Mouse (Mus musculus) CH12.LX (cell line): Measurements from ENCODE around the gene Hpgds. TPM values are rescaled to one million over a fixed set of nuclear protein-coding genes. Genes with fewer than 3 reads are reported as not detected.

ENCODE experiments used
- DNase-seq: peaks from one replicate; pipeline ENCODE4 v3.0.0-alpha.2; 2013; ENCODE audit errors: extremely low read depth
- H3K27ac ChIP-seq: 2 replicates; pipeline ENCODE4 v1.5.1; 2012; ENCODE audit warnings: low read depth, mild to moderate bottlenecking, control low read depth, moderate library complexity; ENCODE audit not compliant: insufficient read depth
- H3K27me3 ChIP-seq: replicated peaks from 2 replicates; pipeline ENCODE3; 2012; ENCODE audit warnings: inconsistent platforms
- H3K36me3 ChIP-seq, 2 experiments: replicated peaks in 1 of 2; 2 replicates each; pipeline versions ENCODE3 to v1.6.1; 2012; ENCODE audit warnings: inconsistent platforms in 1 of 2, low read length in 1 of 2, mild to moderate bottlenecking in 1 of 2, mixed read lengths in 1 of 2, moderate library complexity in 1 of 2; ENCODE audit not compliant: control insufficient read depth in 1 of 2, insufficient read depth in 1 of 2
- H3K4me1 ChIP-seq, 2 experiments: 2 replicates each; pipeline ENCODE4 v1.6.1; 2012; ENCODE audit warnings: inconsistent platforms in 1 of 2, moderate library complexity in 1 of 2; ENCODE audit not compliant: insufficient read depth in 2 of 2, control insufficient read depth in 1 of 2
- H3K4me2 ChIP-seq: 2 replicates; pipeline ENCODE4 v1.6.1; 2012; ENCODE audit warnings: low read depth, mild to moderate bottlenecking, control low read depth; ENCODE audit not compliant: poor library complexity, insufficient read depth, severe bottlenecking
- H3K4me3 ChIP-seq, 3 experiments: fragments of 150-350 bp in 1 of 3; sonication (generic) in 1 of 3; replicated peaks in 1 of 3; 2 replicates each; pipeline versions ENCODE3 to v1.5.1; 2011 to 2012; ENCODE audit warnings: low read depth in 2 of 3, low read length in 2 of 3, mild to moderate bottlenecking in 2 of 3, moderate library complexity in 2 of 3, control low read depth in 1 of 3, improper control_type of control experiment in 1 of 3, inconsistent platforms in 1 of 3, mixed read lengths in 1 of 3; ENCODE audit not compliant: poor library complexity in 1 of 3
- H3K79me2 ChIP-seq: replicated peaks from 2 replicates; pipeline ENCODE4 v1.6.1; 2012; ENCODE audit warnings: mild to moderate bottlenecking, moderate library complexity; ENCODE audit not compliant: control insufficient read depth, poor library complexity, insufficient read depth, severe bottlenecking; ENCODE audit errors: extremely low read depth
- H3K9ac ChIP-seq: 2 replicates; pipeline ENCODE4 v1.6.1; 2012; ENCODE audit warnings: low read depth, mild to moderate bottlenecking, control low read depth, moderate library complexity; ENCODE audit not compliant: insufficient read depth
- H3K9me3 ChIP-seq: replicated peaks from 2 replicates; pipeline ENCODE3; 2012; ENCODE audit warnings: low read length, inconsistent platforms, mixed read lengths
- CHD1 ChIP-seq: IDR thresholded peaks from 2 replicates; pipeline ENCODE4 v1.6.1; 2012; ENCODE audit warnings: low read depth, low read length, improper control_type of control experiment, inconsistent platforms
- CHD2 ChIP-seq: IDR thresholded peaks from 2 replicates; pipeline ENCODE4 v1.6.1; 2011; ENCODE audit warnings: low read length, improper control_type of control experiment
- CTCF ChIP-seq, 2 experiments: IDR thresholded peaks in 1 of 2; conservative IDR thresholded peaks in 1 of 2; 2 replicates each; pipeline ENCODE4 v1.5.1; 2011 to 2012; ENCODE audit warnings: low read depth in 2 of 2, low read length in 2 of 2, improper control_type of control experiment in 1 of 2, inconsistent platforms in 1 of 2, mild to moderate bottlenecking in 1 of 2, moderate library complexity in 1 of 2
- E2F4 ChIP-seq: IDR thresholded peaks from 2 replicates; pipeline ENCODE4 v1.6.1; 2011; ENCODE audit warnings: low read depth, low read length, improper control_type of control experiment; ENCODE audit not compliant: insufficient replicate concordance
- EP300 ChIP-seq: IDR thresholded peaks from 2 replicates; pipeline ENCODE4 v1.6.1; 2011; ENCODE audit warnings: low read length, improper control_type of control experiment
- ETS1 ChIP-seq: conservative IDR thresholded peaks from 2 replicates; pipeline ENCODE4 v1.6.1; 2012; ENCODE audit warnings: low read depth, mild to moderate bottlenecking, inconsistent platforms, low read length, improper control_type of control experiment, moderate library complexity
- GABPA ChIP-seq: IDR thresholded peaks from 2 replicates; pipeline ENCODE4 v1.6.1; 2012; ENCODE audit warnings: low read depth, low read length, improper control_type of control experiment, inconsistent platforms; ENCODE audit not compliant: insufficient replicate concordance
- IRF4 ChIP-seq: IDR thresholded peaks from 2 replicates; pipeline ENCODE4 v1.6.1; 2014; ENCODE audit warnings: low read depth, mild to moderate bottlenecking, inconsistent platforms, low read length, improper control_type of control experiment
- JUN ChIP-seq: IDR thresholded peaks from 2 replicates; pipeline ENCODE4 v1.6.1; 2011; ENCODE audit warnings: low read depth, mild to moderate bottlenecking, low read length, improper control_type of control experiment, moderate library complexity; ENCODE audit not compliant: insufficient read depth
- JUND ChIP-seq: conservative IDR thresholded peaks from 2 replicates; pipeline ENCODE4 v1.6.1; 2011; ENCODE audit warnings: low read depth, low read length, improper control_type of control experiment
- MAFK ChIP-seq: IDR thresholded peaks from 2 replicates; pipeline ENCODE4 v1.6.1; 2011; ENCODE audit warnings: low read length, improper control_type of control experiment; ENCODE audit not compliant: insufficient replicate concordance
- MAX ChIP-seq: IDR thresholded peaks from 2 replicates; pipeline ENCODE4 v1.6.1; 2011; ENCODE audit warnings: low read length, improper control_type of control experiment
- POLR2A ChIP-seq: IDR thresholded peaks from 2 replicates; pipeline ENCODE4 v1.6.1; 2011; ENCODE audit warnings: low read depth, mild to moderate bottlenecking, improper control_type of control experiment, low read length
- SIN3A ChIP-seq: IDR thresholded peaks from 2 replicates; pipeline ENCODE4 v1.6.1; 2012; ENCODE audit warnings: low read length, improper control_type of control experiment, inconsistent platforms
- SMC3 ChIP-seq: IDR thresholded peaks from 2 replicates; pipeline ENCODE4 v1.6.1; 2011; ENCODE audit warnings: low read depth, low read length, improper control_type of control experiment
- USF1 ChIP-seq: IDR thresholded peaks from 2 replicates; pipeline ENCODE4 v1.6.1; 2014; ENCODE audit warnings: low read depth, mild to moderate bottlenecking, inconsistent platforms, low read length, improper control_type of control experiment
- USF2 ChIP-seq: conservative IDR thresholded peaks from 2 replicates; pipeline ENCODE4 v1.6.1; 2011; ENCODE audit warnings: low read depth, low read length, improper control_type of control experiment
- ZMIZ1 ChIP-seq: IDR thresholded peaks from 2 replicates; pipeline ENCODE4 v1.6.1; 2012; ENCODE audit warnings: low read depth, mild to moderate bottlenecking, inconsistent platforms, low read length, improper control_type of control experiment
- dilution Hi-C: fragments of 300-500 bp; cut with MboI; formaldehyde crosslinking; loops from 2 replicates; pipeline ENCODE4 v1.14.3; 2020; ENCODE audit warnings: low sequenced_read_pairs; ENCODE audit not compliant: extremely low pct_unique_long_range_greater_than_20kb, extremely low pct_ligation_motif_present
- in situ Hi-C: fragments of 300-500 bp; cut with MboI; formaldehyde crosslinking; loops from 3 replicates; pipeline ENCODE4 v1.14.3; 2019; ENCODE audit warnings: low sequenced_read_pairs, low pct_ligation_motif_present, low pct_unique_long_range_greater_than_20kb, mixed read lengths
- polyA plus RNA-seq: library from polyadenylated mRNA; unstranded; fragments of >175 nt; gene quantifications from 2 replicates; pipeline ENCODE4 v1.2.1, GENCODE M21; 2012; ENCODE audit warnings: low read depth; ENCODE audit not compliant: insufficient read length
- total RNA-seq, 2 experiments: library from RNA; depleted of rRNA; stranded (reverse); fragments of 300-350 nt in 1 of 2; fragments of >200 nt in 1 of 2; gene quantifications; 2 replicates each; pipeline ENCODE4 v1.2.3; 2012 to 2014

Gene Hpgds
- total and polyA plus RNA-seq, 3 experiments = 4.5 to 9.7 (median 4.5) TPM

- Histone ChIP-seq H3K27me3 (no peaks in the 10 kb centered on the region), H3K9ac (no peak overlapping the region), H3K4me3 (no peak overlapping the region), H3K9me3 (no peaks in the 10 kb centered on the region), H3K36me3 (no peaks in the 10 kb centered on the region), H3K4me1 (peaks cover 0 to 5% of the 10 kb centered on the region in 2 experiments; a peak in 1 of 4 replicates), H3K27ac (no peak overlapping the region), H3K79me2 (no peaks in the 10 kb centered on the region), H3K4me2 (no peak overlapping the region)
- dilution Hi-C loops = no loop called here
- in situ Hi-C loops = no loop called here
- TF ChIP-seq ETS1 (no peak), SMC3 (no peak), ZMIZ1 (no peak), MAFK (no peak), E2F4 (no peak), CTCF (conservative IDR thresholded peaks at IDR 0.05 in 1 of 2, IDR thresholded peaks at IDR 0.05 in 1 of 2; ENCODE audit: low read depth in 2 of 2, low read length in 2 of 2) (no peak), JUN (no peak), CHD2 (no peak), USF1 (no peak), GABPA (no peak), IRF4 (no peak), EP300 (no peak), POLR2A (no peak), SIN3A (no peak), JUND (no peak)
- DNase-seq = no peak
Observed at GRCm38 (mm10) chr6:65164137-65164536, 19.4 kb upstream of the Hpgds start.

- no peaks in the 10 kb centered on the region for H3K36me3 ChIP-seq
- H3K4me3 ChIP-seq = no peak overlapping the region
- no peak overlapping the region for H3K9ac ChIP-seq
- H3K4me1 ChIP-seq = peaks cover 0 to 5% of the 10 kb centered on the region in 2 experiments; a peak in 1 of 4 replicates
- dilution Hi-C loops = no loop called here
- no peak overlapping the region for H3K27ac ChIP-seq
- no peaks in the 10 kb centered on the region for H3K79me2 ChIP-seq
- TF ChIP-seq SMC3 (no peak), MAX (no peak), CHD1 (no peak), CTCF (conservative IDR thresholded peaks at IDR 0.05 in 1 of 2, IDR thresholded peaks at IDR 0.05 in 1 of 2; ENCODE audit: low read depth in 2 of 2, low read length in 2 of 2) (no peak), USF2 (no peak), GABPA (no peak)
- no peaks in the 10 kb centered on the region for H3K9me3 ChIP-seq
- H3K27me3 ChIP-seq = no peaks in the 10 kb centered on the region
- DNase-seq = no peak
- in situ Hi-C loops = no loop called here
- no peak overlapping the region for H3K4me2 ChIP-seq
Observed at GRCm38 (mm10) chr6:65159381-65159942, 14.8 kb upstream of the Hpgds start.
